Mouse (Mus musculus): Measurements from ENCODE around the gene Gm17657.

- TF ChIP-seq POLR2A (IDR thresholded peaks at IDR 0.05; ENCODE audit: low read depth, low read length) (no peak), CTCF (IDR thresholded peaks at IDR 0.05; ENCODE audit: extremely low read depth, insufficient read depth, insufficient read length, insufficient replicate concordance) (no peak)
Measured at GRCm38 (mm10) chr17:29489971-29490712, 59.3 kb downstream of the Gm17657 start.

Data from spleen, adult 2 months (tissue).